8 mouse cellular contexts compared by ENCODE assay signal in genomic region chr4:73599248-73599647, GRCm38 (mm10).
DNase-seq lines count a peak whose midpoint lies in the region; ATAC-seq lines count a peak whose summit lies in the region.

No protein-coding gene starts in this region.

- peak; percentile 93 for ATAC-seq in frontal cortex, adult (ENCODE audit: low TSS enrichment)
- no peak for ATAC-seq in cerebellum, adult (ENCODE audit: insufficient number of reproducible peaks, low FRiP score, low TSS enrichment)

- no peak for DNase-seq in frontal cortex, postnatal 10 days (ENCODE audit: low spot score in 2 of 2)
- DNase-seq in right cerebral cortex, postnatal 10 days (ENCODE audit: low spot score in 2 of 2), result peak; percentile 34 to 42
- no peak for DNase-seq in right cerebral cortex, postnatal 4 days
- DNase-seq in kidney, postnatal 10 days, result peak; percentile 4
- no peak for DNase-seq in urinary bladder, postnatal 36 days (ENCODE audit: low spot score in 2 of 2)
- DNase-seq in thymus, postnatal 4 days, result no peak

Comparison
In these comparisons a context has a peak if more than half of its experiments do, and no peak if none do; other contexts are left out.
1. DNase-seq: peak in right cerebral cortex, postnatal 10 days (2 of 2) and kidney, postnatal 10 days (single experiment); none in frontal cortex, postnatal 10 days (0 of 2), right cerebral cortex, postnatal 4 days (single experiment), urinary bladder, postnatal 36 days (0 of 2) and thymus, postnatal 4 days (single experiment).